In the genomic region with DNA sequence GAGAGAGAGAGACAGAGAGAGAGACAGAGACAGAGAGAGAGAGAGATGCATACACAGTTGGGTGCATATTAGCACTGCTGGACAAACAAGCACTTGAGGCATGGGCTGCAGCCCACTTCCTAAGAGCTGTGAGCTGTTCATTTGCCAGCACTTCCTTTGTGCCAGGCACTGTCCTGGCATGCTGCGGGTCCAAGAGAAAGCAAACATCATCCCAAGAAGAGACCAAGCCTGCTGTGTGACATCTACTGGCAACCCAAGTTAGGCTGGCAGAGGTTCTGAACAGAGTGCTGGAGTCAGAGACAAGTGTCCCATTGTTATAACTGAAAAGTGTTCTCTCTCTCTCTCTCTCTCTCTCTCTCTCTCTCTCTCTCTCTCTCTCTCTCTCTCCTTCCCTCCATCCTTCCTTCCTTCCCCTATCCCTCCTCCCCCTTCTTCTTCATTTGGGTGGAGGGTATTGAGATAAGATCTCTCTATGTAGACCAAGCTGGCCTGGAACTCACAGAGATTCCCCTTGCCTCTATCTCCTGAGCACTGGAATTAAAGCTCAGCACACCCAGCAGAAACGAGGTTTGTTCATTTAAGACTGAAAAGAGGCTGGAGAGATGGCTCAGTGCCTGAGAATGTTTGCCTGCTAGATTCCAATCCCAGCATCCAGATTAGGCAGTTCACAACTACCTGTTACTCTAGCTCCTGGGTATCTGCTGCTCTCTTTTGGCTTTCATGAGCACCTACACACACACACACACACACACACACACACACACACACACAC, we compare ENCODE assay signal across 14 mouse cellular contexts. TPM values are rescaled to one million over a fixed set of nuclear protein-coding genes. Genes with fewer than 3 reads are reported as not detected.
DNase-seq lines count a peak whose midpoint lies in the region; ATAC-seq lines count a peak whose summit lies in the region.
"Had no signal": no experiment of that assay in that cellular context is flagged by ENCODE, and none has a peak within 500 bp of the region (broad histone marks: within the 10 kb centered on the region; RNA-seq: fewer than 3 reads in every experiment).

No protein-coding gene starts in this region.

- no peak for ATAC-seq in cerebellum, adult (ENCODE audit: insufficient number of reproducible peaks, low FRiP score, low TSS enrichment)
- ATAC-seq in inflammation-experienced regulatory T-cells, adult 6 months, result no peak

- intact Hi-C loops in left cerebral cortex, postnatal 14 days (cut with DNase I), result no loop called here

- DNase-seq in cerebellum, adult 11 months, result peak; percentile 16
- DNase-seq in right cerebral cortex, adult 18-20 months, result peak; percentile 25
- no peak for DNase-seq in right cerebral cortex, postnatal 14 days
- peak; percentile 34 to 64 for DNase-seq in left cerebral cortex, postnatal 14 days (ENCODE audit: low spot score in 2 of 2)
- DNase-seq in adipocyte (ENCODE audit: low spot score), result no peak
- no peak for DNase-seq in retina, postnatal 1 day
- DNase-seq: heart, postnatal 4 days had no signal

RNA-seq across cellular contexts. Expression of a gene that starts 42.6 kb away (rescaled TPM):
- not detected for total RNA-seq in left cerebral cortex, postnatal 14 days (2021)
- not detected for polyA plus RNA-seq in inflammation-experienced regulatory T-cells, adult 6 months (2017; shearing (Covaris generic))
- total RNA-seq: heart, postnatal 4 days had no signal
- polyA plus RNA-seq: embryonic facial prominence, embryonic 12.5 days; kidney, embryonic 16.5 days; limb, embryonic 12.5 days; lung, embryonic 15.5 days; stomach, embryonic 15.5 days had no signal

Comparison
In these comparisons a context has a peak if more than half of its experiments do, and no peak if none do; other contexts are left out.
1. DNase-seq: peak in cerebellum, adult 11 months (single experiment), right cerebral cortex, adult 18-20 months (single experiment) and left cerebral cortex, postnatal 14 days (2 of 2); none in right cerebral cortex, postnatal 14 days (single experiment), adipocyte (single experiment) and retina, postnatal 1 day (single experiment).